ENCODE assay signal across 10 mouse cellular contexts in the genomic region with DNA sequence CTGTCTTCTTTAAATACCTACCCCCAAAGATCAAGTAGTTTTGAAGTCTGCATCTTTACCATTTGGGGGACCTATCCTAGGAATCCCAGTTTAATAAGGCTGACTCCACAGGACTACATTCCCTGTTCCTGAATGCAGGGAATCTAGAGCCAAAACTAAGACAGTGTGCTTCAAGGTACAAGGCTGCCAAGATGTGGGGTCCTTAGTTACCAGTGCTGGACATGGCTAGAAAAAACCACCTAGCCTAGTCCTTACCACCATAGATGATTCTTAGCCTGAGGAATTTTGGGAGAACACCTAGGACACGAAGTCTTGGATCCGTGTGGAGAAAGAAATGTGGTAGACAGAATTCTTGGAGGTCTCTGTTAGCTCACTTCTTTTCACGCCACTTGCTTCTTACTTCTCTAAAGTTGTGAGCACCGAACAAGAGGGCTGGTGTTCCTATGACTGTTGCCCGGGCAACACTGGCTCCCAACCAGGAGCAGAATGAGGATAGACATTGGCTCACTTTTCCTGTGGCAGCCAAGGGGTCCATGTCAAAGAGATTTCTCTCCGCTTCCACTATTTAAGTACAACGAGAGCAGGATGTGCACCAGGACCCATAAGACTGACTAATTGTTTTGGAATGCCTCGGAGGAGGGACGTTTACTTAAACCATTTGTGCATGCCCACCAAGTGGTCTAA. TPM values are rescaled to one million over a fixed set of nuclear protein-coding genes. Genes with fewer than 3 reads are reported as not detected.
A peak's percentile ranks its signal among the peaks of the same experiment; 100 is the strongest.
DNase-seq lines count a peak whose midpoint lies in the region; TF ChIP-seq lines count a peak whose summit lies in the region.
"Had no signal": no experiment of that assay in that cellular context is flagged by ENCODE, and none has a peak within 500 bp of the region (broad histone marks: within the 10 kb centered on the region; RNA-seq: fewer than 3 reads in every experiment).

No protein-coding gene starts in this region.

- no peak for TF ChIP-seq POLR2A in brain, embryonic 14.5 days (IDR thresholded peaks at IDR 0.05; ENCODE audit: borderline replicate concordance, extremely low read depth, insufficient read depth, insufficient read length, poor library complexity, severe bottlenecking)

- DNase-seq in left cerebral cortex, postnatal 10 days (ENCODE audit: extremely low spot score in 1 of 2, low spot score in 2 of 2): peak; percentile 38 to 47
- no peak for DNase-seq in left cerebral cortex, adult 8-10 months (ENCODE audit: low spot score in 2 of 2)
- DNase-seq in Muller cell, postnatal 12 days (ENCODE audit: inconsistent ontology term): peak; percentile 62
- peak; percentile 90 for DNase-seq in brain, embryonic 14.5 days (ENCODE audit: low read depth)
- DNase-seq in layer of hippocampus, postnatal 10 days (ENCODE audit: low spot score in 2 of 2): peak; percentile 40 to 61
- no peak for DNase-seq in heart, adult 18-20 months
- DNase-seq in spleen, postnatal 10 days (ENCODE audit: low spot score in 2 of 2): no peak
- DNase-seq: kidney, postnatal 25 days; liver had no signal

- intact Hi-C loops in left cerebral cortex, postnatal 10 days (cut with DNase I): no loop called here

- no peak for TF ChIP-seq CTCF in brain, embryonic 14.5 days (IDR thresholded peaks at IDR 0.05; ENCODE audit: borderline replicate concordance, extremely low read depth, insufficient read depth, insufficient read length)

RNA-seq across cellular contexts. Expression of gene Prmt8, which starts 33.9 kb away (rescaled TPM):
- total RNA-seq in left cerebral cortex, postnatal 10 days (2021): 100 to 1,000 TPM; 110 to 112 TPM
- total RNA-seq in left cerebral cortex, adult 8-10 months (2022): 10 to 100 TPM; 75.8 to 85.0 (median 76.6) TPM
- 15.0 and 24.9 TPM in 2 replicates for polyA plus RNA-seq in brain, embryonic 14.5 days (2012; rRNA removed)
- total RNA-seq in layer of hippocampus, postnatal 10 days (2021): 10 to 100 TPM; 81.0 to 84.0 TPM
- total RNA-seq in heart, adult 18-20 months (2021): not detected
- polyA plus RNA-seq: stomach, embryonic 16.5 days had no signal

Comparison
In these comparisons a context has a peak if more than half of its experiments do, and no peak if none do; other contexts are left out.
1. DNase-seq: peak in left cerebral cortex, postnatal 10 days (2 of 2), Muller cell, postnatal 12 days (single experiment), brain, embryonic 14.5 days (single experiment) and layer of hippocampus, postnatal 10 days (2 of 2); none in left cerebral cortex, adult 8-10 months (0 of 2), heart, adult 18-20 months (0 of 2) and spleen, postnatal 10 days (0 of 2).
2. RNA of gene Prmt8, which starts 33.9 kb away (total RNA-seq): 110 to 112 TPM in left cerebral cortex, postnatal 10 days, 81.0 to 84.0 TPM in layer of hippocampus, postnatal 10 days and 75.8 to 85.0 TPM in left cerebral cortex, adult 8-10 months; not detected in heart, adult 18-20 months; every median in the first group is over 10 times any median in the second.